Mouse (Mus musculus) lung, adult 2 months (tissue): ENCODE data around the gene Gm17657.

Experiments
- CTCF ChIP-seq: fragments of 200-500 bp; IDR thresholded peaks from 2 replicates; pipeline ENCODE4 v1.5.1; 2011; ENCODE audit warnings: mild to moderate bottlenecking, low read length, control low read depth; ENCODE audit not compliant: insufficient read depth
- POLR2A ChIP-seq: fragments of 200-500 bp; IDR thresholded peaks from 2 replicates; pipeline ENCODE4 v1.6.1; 2011; ENCODE audit warnings: low read depth, mild to moderate bottlenecking, control low read depth, low read length, borderline replicate concordance; ENCODE audit errors: extremely low read depth

- TF ChIP-seq CTCF = no peak
- TF ChIP-seq POLR2A = no peak
Observed at GRCm38 (mm10) chr17:29556893-29557292, 7.5 kb upstream of the Gm17657 start.
